Mouse (Mus musculus) lung, adult 2 months (tissue): ENCODE data around the gene Zfp791.

ENCODE experiments used
- CTCF ChIP-seq: fragments of 200-500 bp; IDR thresholded peaks from 2 replicates; pipeline ENCODE4 v1.5.1; 2011; ENCODE audit warnings: mild to moderate bottlenecking, low read length, control low read depth; ENCODE audit not compliant: insufficient read depth
- POLR2A ChIP-seq: fragments of 200-500 bp; IDR thresholded peaks from 2 replicates; pipeline ENCODE4 v1.6.1; 2011; ENCODE audit warnings: low read depth, mild to moderate bottlenecking, control low read depth, low read length, borderline replicate concordance; ENCODE audit errors: extremely low read depth

DNA sequence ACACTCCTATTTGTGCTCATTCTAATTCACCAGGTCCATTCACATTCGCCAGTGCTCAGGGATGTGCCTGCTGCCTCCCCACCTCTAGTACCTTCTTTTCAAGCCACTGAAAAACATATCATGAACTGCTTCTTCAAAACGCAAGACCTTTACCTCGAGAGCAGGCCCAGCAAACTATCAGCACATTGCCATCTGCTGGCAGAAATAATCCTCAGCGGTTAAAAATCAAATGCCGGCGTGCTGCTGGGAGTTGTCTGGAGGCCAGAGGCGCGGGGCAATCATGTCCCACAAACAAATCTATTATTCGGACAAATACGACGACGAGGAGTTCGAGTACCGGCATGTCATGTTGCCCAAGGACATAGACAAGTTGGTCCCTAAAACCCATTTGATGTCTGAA lies 48.4 kb upstream of the Zfp791 start:
- TF ChIP-seq POLR2A = no peak
- 0 out of 2 replicates have a peak, but pooled peaks have one; percentile 12 for TF ChIP-seq CTCF
